Mouse (Mus musculus): ENCODE measurements around the gene Pdgfc. TPM values are rescaled to one million over a fixed set of nuclear protein-coding genes. Genes with fewer than 3 reads are reported as not detected.

Pdgfc gene
- polyA plus RNA-seq, 1 experiment, result 6.2 TPM

GRCm38 (mm10) chr3:81160457-81161165, 124.4 kb downstream of the Pdgfc start:
- DNase-seq (ENCODE audit: low read depth), result peak; percentile 17
- TF ChIP-seq CTCF (IDR thresholded peaks at IDR 0.05; ENCODE audit: borderline replicate concordance, extremely low read depth, insufficient read depth, insufficient read length) (no peak), POLR2A (IDR thresholded peaks at IDR 0.05; ENCODE audit: borderline replicate concordance, extremely low read depth, insufficient read depth, insufficient read length, poor library complexity, severe bottlenecking) (no peak)

- TF ChIP-seq CTCF (IDR thresholded peaks at IDR 0.05; ENCODE audit: borderline replicate concordance, extremely low read depth, insufficient read depth, insufficient read length) (no peak), POLR2A (IDR thresholded peaks at IDR 0.05; ENCODE audit: borderline replicate concordance, extremely low read depth, insufficient read depth, insufficient read length, poor library complexity, severe bottlenecking) (no peak)
- no peak for DNase-seq (ENCODE audit: low read depth)
Measured at GRCm38 (mm10) chr3:81162129-81162528, 125.9 kb downstream of the Pdgfc start.

GRCm38 (mm10) chr3:81164091-81164490, 127.9 kb downstream of the Pdgfc start:
- no peak for DNase-seq (ENCODE audit: low read depth)
- no peak for TF ChIP-seq CTCF (IDR thresholded peaks at IDR 0.05; ENCODE audit: borderline replicate concordance, extremely low read depth, insufficient read depth, insufficient read length)
- no peak for TF ChIP-seq POLR2A (IDR thresholded peaks at IDR 0.05; ENCODE audit: borderline replicate concordance, extremely low read depth, insufficient read depth, insufficient read length, poor library complexity, severe bottlenecking)

- TF ChIP-seq CTCF (IDR thresholded peaks at IDR 0.05; ENCODE audit: borderline replicate concordance, extremely low read depth, insufficient read depth, insufficient read length) (no peak), POLR2A (IDR thresholded peaks at IDR 0.05; ENCODE audit: borderline replicate concordance, extremely low read depth, insufficient read depth, insufficient read length, poor library complexity, severe bottlenecking) (no peak)
- peak; percentile 26 for DNase-seq (ENCODE audit: low read depth)
Measured at GRCm38 (mm10) chr3:81170073-81170809, 134.0 kb downstream of the Pdgfc start.

GRCm38 (mm10) chr3:81174832-81175231, 138.6 kb downstream of the Pdgfc start:
- no peak for DNase-seq (ENCODE audit: low read depth)
- no peak for TF ChIP-seq CTCF (IDR thresholded peaks at IDR 0.05; ENCODE audit: borderline replicate concordance, extremely low read depth, insufficient read depth, insufficient read length)
- TF ChIP-seq POLR2A (IDR thresholded peaks at IDR 0.05; ENCODE audit: borderline replicate concordance, extremely low read depth, insufficient read depth, insufficient read length, poor library complexity, severe bottlenecking), result no peak

- TF ChIP-seq POLR2A (IDR thresholded peaks at IDR 0.05; ENCODE audit: borderline replicate concordance, extremely low read depth, insufficient read depth, insufficient read length, poor library complexity, severe bottlenecking) (no peak), CTCF (IDR thresholded peaks at IDR 0.05; ENCODE audit: borderline replicate concordance, extremely low read depth, insufficient read depth, insufficient read length) (no peak)
- peak; percentile 36 for DNase-seq (ENCODE audit: low read depth)
Measured at GRCm38 (mm10) chr3:81181319-81182013, 145.2 kb downstream of the Pdgfc start.

GRCm38 (mm10) chr3:81196937-81197336, 160.7 kb downstream of the Pdgfc start:
- TF ChIP-seq POLR2A (IDR thresholded peaks at IDR 0.05; ENCODE audit: borderline replicate concordance, extremely low read depth, insufficient read depth, insufficient read length, poor library complexity, severe bottlenecking) (no peak), CTCF (IDR thresholded peaks at IDR 0.05; ENCODE audit: borderline replicate concordance, extremely low read depth, insufficient read depth, insufficient read length) (no peak)
- no peak for DNase-seq (ENCODE audit: low read depth)

- no peak for TF ChIP-seq CTCF (IDR thresholded peaks at IDR 0.05; ENCODE audit: borderline replicate concordance, extremely low read depth, insufficient read depth, insufficient read length)
- no peak for TF ChIP-seq POLR2A (IDR thresholded peaks at IDR 0.05; ENCODE audit: borderline replicate concordance, extremely low read depth, insufficient read depth, insufficient read length, poor library complexity, severe bottlenecking)
- DNase-seq (ENCODE audit: low read depth), result no peak
Measured at GRCm38 (mm10) chr3:81197644-81198043, 161.4 kb downstream of the Pdgfc start.

GRCm38 (mm10) chr3:81200647-81201046, 164.4 kb downstream of the Pdgfc start:
- TF ChIP-seq CTCF (IDR thresholded peaks at IDR 0.05; ENCODE audit: borderline replicate concordance, extremely low read depth, insufficient read depth, insufficient read length) (no peak), POLR2A (IDR thresholded peaks at IDR 0.05; ENCODE audit: borderline replicate concordance, extremely low read depth, insufficient read depth, insufficient read length, poor library complexity, severe bottlenecking) (no peak)
- DNase-seq (ENCODE audit: low read depth), result no peak

- TF ChIP-seq CTCF (IDR thresholded peaks at IDR 0.05; ENCODE audit: borderline replicate concordance, extremely low read depth, insufficient read depth, insufficient read length) (no peak), POLR2A (IDR thresholded peaks at IDR 0.05; ENCODE audit: borderline replicate concordance, extremely low read depth, insufficient read depth, insufficient read length, poor library complexity, severe bottlenecking) (no peak)
- DNase-seq (ENCODE audit: low read depth), result no peak
Measured at GRCm38 (mm10) chr3:81205201-81205600, 169.0 kb downstream of the Pdgfc start.

- TF ChIP-seq CTCF (IDR thresholded peaks at IDR 0.05; ENCODE audit: borderline replicate concordance, extremely low read depth, insufficient read depth, insufficient read length) (no peak), POLR2A (IDR thresholded peaks at IDR 0.05; ENCODE audit: borderline replicate concordance, extremely low read depth, insufficient read depth, insufficient read length, poor library complexity, severe bottlenecking) (no peak)
- no peak for DNase-seq (ENCODE audit: low read depth)
Measured at GRCm38 (mm10) chr3:81208246-81208645, 172.0 kb downstream of the Pdgfc start.

All from brain, embryonic 14.5 days (tissue).